ENCODE assay signal across 8 mouse cellular contexts in the genomic region with DNA sequence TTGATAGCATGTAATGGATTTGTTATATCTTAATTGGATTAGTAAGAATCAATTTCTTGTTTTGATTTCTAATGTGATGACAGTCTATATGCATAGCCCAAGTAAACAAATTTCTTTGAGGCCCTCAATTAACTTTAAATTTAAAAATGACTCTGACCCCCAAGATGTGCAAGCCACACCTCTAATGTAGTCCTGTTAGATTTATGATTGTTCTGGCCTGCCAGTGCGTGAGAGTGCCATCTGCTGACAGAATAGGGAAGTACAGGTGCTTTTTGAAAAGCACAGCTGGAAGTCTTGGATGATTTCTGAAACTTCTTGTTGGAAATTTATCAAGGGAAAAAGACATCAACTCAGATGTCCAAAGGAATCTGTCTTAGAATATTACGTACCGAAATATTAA.
DNase-seq lines count a peak whose midpoint lies in the region; ATAC-seq and TF ChIP-seq lines count a peak whose summit lies in the region.

No protein-coding gene starts in this region.

- H3K9ac ChIP-seq in heart, adult 2 months (ENCODE audit: low read depth, low read length), result no peak overlapping the region
- H3K9ac ChIP-seq in heart, embryonic 12.5 days, result no peak overlapping the region

- H3K4me2 ChIP-seq in heart, embryonic 12.5 days, result no peak overlapping the region

- WGBS in heart, adult 2 months, result 27% methylated on average over 3 of the region's 3 CpGs
- WGBS in heart, embryonic 12.5 days, result 43% methylated on average over 3 of the region's 3 CpGs

- H3K4me3 ChIP-seq in heart, adult 2 months, result no peak overlapping the region
- no peak overlapping the region for H3K4me3 ChIP-seq in heart, embryonic 12.5 days

- H3K27me3 ChIP-seq in heart, adult 2 months (ENCODE audit: control insufficient read depth, insufficient read depth, low read length), result no peaks in the 10 kb centered on the region
- peaks cover 7% of the 10 kb centered on the region; the same call in 1 of the 2 replicates for H3K27me3 ChIP-seq in heart, embryonic 12.5 days (replicated peaks)

- TF ChIP-seq EP300 in heart, adult 2 months (IDR thresholded peaks at IDR 0.05; ENCODE audit: insufficient read depth, low read depth, low read length), result 0 out of 2 replicates have a peak, but pooled peaks have one; percentile 30

- H3K9me3 ChIP-seq in heart, embryonic 12.5 days (replicated peaks), result no peaks in the 10 kb centered on the region

- no peak for TF ChIP-seq CTCF in heart, adult 2 months (IDR thresholded peaks at IDR 0.05)

- no peaks in the 10 kb centered on the region for H3K4me1 ChIP-seq in heart, adult 2 months (ENCODE audit: control insufficient read depth, insufficient read depth, low read length)
- peaks cover 8% of the 10 kb centered on the region for H3K4me1 ChIP-seq in heart, embryonic 12.5 days (replicated peaks)

- no peak for ATAC-seq in heart, embryonic 12.5 days (ENCODE audit: insufficient number of reproducible peaks, low FRiP score)

- H3K36me3 ChIP-seq in heart, adult 2 months (ENCODE audit: control insufficient read depth, insufficient read depth, low read length), result no peaks in the 10 kb centered on the region
- H3K36me3 ChIP-seq in heart, embryonic 12.5 days, result no peaks in the 10 kb centered on the region

- H3K27ac ChIP-seq in heart, adult 2 months, result no peak overlapping the region
- no peak overlapping the region for H3K27ac ChIP-seq in heart, embryonic 12.5 days (ENCODE audit: poor library complexity, severe bottlenecking)

- H3K79me2 ChIP-seq in heart, adult 2 months (replicated peaks; ENCODE audit: control insufficient read depth, insufficient read depth, low read length), result no peaks in the 10 kb centered on the region

- no peak for TF ChIP-seq POLR2A in heart, adult 2 months (IDR thresholded peaks at IDR 0.05; ENCODE audit: insufficient read depth, low read depth, low read length)

- DNase-seq in heart, adult 2 months, result peak; percentile 38 to 56
- peak; percentile 64 for DNase-seq in 3T3-L1 (ENCODE audit: low read depth, low spot score)
- DNase-seq in adipocyte (ENCODE audit: low spot score), result peak; percentile 61
- peak; percentile 83 for DNase-seq in embryo, embryonic 10.5 days (ENCODE audit: low spot score)
- DNase-seq in kidney, postnatal 10 days, result peak; percentile 81
- DNase-seq in lung, postnatal 25 days (ENCODE audit: low spot score), result peak; percentile 67
- DNase-seq in urinary bladder, postnatal 25 days (ENCODE audit: low spot score), result peak; percentile 71

- intact Hi-C loops in heart, adult 2 months (cut with DNase I), result loop anchor here (1.0 to 5.0 kb wide), 3 partner anchors 167 to 1307 kb away; partner anchors contain the start of gene Cadm1
